Mouse (Mus musculus) kidney, adult 2 months (tissue): ENCODE data around the gene Sycn.

Experiments
- CTCF ChIP-seq: fragments of 200-500 bp; conservative IDR thresholded peaks from 2 replicates; pipeline ENCODE4 v1.5.1; 2011; ENCODE audit warnings: low read depth, mild to moderate bottlenecking, control low read depth, low read length, moderate library complexity, mixed read lengths; ENCODE audit not compliant: insufficient read depth, insufficient read length
- POLR2A ChIP-seq: fragments of 200-500 bp; IDR thresholded peaks from one replicate; pipeline ENCODE4 v1.6.1; 2011; ENCODE audit warnings: low read depth, low read length, control low read depth

DNA sequence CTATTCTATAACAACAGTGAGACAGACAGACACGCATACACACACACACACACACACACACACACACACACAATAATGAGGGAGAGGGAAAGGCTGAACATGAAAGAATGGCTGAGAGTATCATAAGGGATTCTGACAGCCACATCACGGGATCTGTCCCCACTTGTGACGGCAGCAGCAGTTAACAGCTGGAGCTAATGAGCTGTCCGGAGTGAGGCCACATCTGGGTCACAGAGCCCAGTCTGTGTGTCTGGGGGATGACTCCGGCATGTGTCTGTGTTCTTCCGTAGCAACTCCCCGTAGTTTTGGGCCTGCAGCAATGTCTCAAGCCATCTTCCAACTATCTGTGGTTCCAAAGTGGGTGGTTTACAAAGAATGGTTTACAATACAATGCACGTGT, 8.7 kb upstream of the Sycn start:
- TF ChIP-seq POLR2A (no peak), CTCF (no peak)
